Mouse (Mus musculus): ENCODE measurements around the gene B4galnt1. TPM values are rescaled to one million over a fixed set of nuclear protein-coding genes. Genes with fewer than 3 reads are reported as not detected.
A peak's percentile ranks its signal among the peaks of the same experiment; 100 is the strongest.
"Not testable (repeated sequence)": the region's sequence is repeated elsewhere in the genome, so short reads cannot be mapped to it uniquely, and the experiment has no call there.

Gene B4galnt1
- polyA plus RNA-seq, 1 experiment from 2014 or later: 7.8 TPM

DNA sequence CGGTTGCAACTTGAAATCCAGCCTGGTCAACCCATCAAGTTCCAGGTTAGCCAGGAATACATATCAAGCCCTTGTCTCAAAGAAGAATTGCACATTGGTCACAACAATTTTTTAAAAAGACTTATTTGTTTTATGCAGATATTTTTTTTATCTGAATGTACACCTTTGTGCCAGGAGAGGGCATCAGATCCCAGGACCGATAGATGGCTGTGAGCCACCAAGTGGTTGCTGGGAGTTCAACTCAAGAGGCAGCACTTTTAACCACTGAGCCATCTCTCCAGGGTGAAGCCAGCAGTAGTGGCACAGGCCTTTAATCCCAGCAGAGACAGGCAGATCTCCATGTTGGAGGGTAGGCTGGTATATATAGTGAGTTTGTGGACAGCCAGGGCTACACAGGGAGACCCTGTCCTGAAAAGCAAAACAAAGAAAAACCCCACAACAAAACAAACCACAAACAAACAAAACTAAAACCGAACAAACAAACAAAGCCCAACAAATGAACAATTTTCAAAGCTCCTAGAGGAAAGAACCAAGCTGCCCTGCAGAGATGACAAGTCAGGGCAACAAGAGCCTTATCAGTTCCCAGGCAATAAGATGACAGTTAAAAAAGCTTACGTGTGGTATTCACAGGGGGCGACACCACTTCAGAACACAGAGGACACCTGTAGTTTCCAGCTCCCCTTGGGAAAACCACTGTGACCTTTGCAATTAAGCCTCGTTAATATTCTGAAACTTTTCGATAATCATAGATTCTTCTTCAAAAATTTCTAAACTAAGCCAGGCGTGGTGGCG lies 39.6 kb upstream of the B4galnt1 start:
- Histone ChIP-seq H3K9me3 (ENCODE audit: control insufficient read depth, low read length) (no peaks in the 10 kb centered on the region), H3K9ac (ENCODE audit: low read length) (no peak overlapping the region), H3K4me3 (ENCODE audit: low read depth, low read length) (no peak overlapping the region), H3K4me1 (replicated peaks; ENCODE audit: control insufficient read depth, insufficient read depth, low read length) (peaks cover 4% of the 10 kb centered on the region; the same call in 1 of the 2 replicates), H3K27me3 (ENCODE audit: control insufficient read depth, insufficient read depth, low read length) (no peaks in the 10 kb centered on the region), H3K36me3 (ENCODE audit: control insufficient read depth, insufficient read depth, low read length) (no peaks in the 10 kb centered on the region), H3K27ac (ENCODE audit: low read depth, low read length) (no peak overlapping the region), H3K4me2 (ENCODE audit: low read depth, low read length, severe bottlenecking) (no peak overlapping the region)
- ATAC-seq (replicated peaks; ENCODE audit: low FRiP score): no peak
- DNase-seq (ENCODE audit: low spot score): peak; percentile 60
- WGBS: 80% methylated on average over 9 of the region's 9 CpGs

DNA sequence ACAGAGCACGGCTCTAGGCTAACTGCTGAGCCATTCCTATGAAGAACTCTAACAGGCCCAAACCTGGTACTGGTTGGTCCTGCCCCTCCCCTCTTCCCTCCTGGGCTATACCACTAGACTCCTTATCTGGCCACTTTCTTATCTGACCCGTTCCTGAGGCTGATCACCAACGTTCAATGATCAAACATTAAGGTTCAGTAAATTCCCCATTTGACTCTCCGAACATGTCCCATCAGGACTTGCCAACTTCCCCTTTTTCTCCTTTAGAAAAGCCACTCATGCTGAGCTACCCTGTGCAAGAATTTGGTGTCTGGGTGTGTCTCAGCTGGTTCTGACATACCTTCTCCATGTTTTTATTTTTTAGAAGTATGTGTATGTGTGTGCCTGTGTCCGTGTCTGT lies 38.4 kb upstream of the B4galnt1 start:
- ATAC-seq (replicated peaks; ENCODE audit: low FRiP score): no peak
- H3K4me2 ChIP-seq (ENCODE audit: low read depth, low read length, severe bottlenecking): no peak overlapping the region
- WGBS: 87% methylated on average over 5 of the region's 5 CpGs

DNA sequence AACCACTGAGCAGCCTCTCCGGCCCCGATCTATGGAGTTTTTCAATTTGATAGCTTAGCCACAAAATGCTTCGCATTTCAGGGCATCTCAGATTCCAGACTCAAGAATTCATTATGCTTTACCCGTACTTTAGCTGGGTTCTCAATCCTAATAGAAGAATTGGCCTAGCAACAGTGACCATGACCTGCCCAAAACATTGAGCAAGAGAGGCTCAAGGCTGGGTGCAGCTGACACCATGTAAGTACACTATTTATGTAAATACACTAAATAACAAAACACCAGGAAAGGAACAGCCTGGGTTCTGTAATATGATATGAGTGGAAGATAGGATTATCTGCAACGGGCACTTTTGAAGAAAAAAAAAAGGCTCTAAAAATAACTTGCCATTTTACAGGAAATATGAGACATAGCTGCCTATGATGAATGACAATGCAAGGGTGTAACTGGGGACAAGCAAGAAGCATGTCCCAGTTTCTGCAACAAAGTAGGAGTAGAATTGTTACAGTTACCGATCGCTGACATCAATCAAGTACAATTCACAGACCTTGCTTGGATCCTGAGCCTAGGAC lies 37.2 kb upstream of the B4galnt1 start:
- no peak overlapping the region for H3K27ac ChIP-seq (ENCODE audit: low read depth, low read length)
- H3K4me2 ChIP-seq (ENCODE audit: low read depth, low read length, severe bottlenecking): no peak overlapping the region
- no peaks in the 10 kb centered on the region for H3K27me3 ChIP-seq (ENCODE audit: control insufficient read depth, insufficient read depth, low read length)
- H3K36me3 ChIP-seq (ENCODE audit: control insufficient read depth, insufficient read depth, low read length): no peaks in the 10 kb centered on the region
- DNase-seq (ENCODE audit: low spot score): no peak
- no peak overlapping the region for H3K9ac ChIP-seq (ENCODE audit: low read length)
- H3K4me3 ChIP-seq (ENCODE audit: low read depth, low read length): no peak overlapping the region
- H3K4me1 ChIP-seq (replicated peaks; ENCODE audit: control insufficient read depth, insufficient read depth, low read length): peaks cover 3% of the 10 kb centered on the region; the same call in 1 of the 2 replicates
- no peaks in the 10 kb centered on the region for H3K9me3 ChIP-seq (ENCODE audit: control insufficient read depth, low read length)
- ATAC-seq (replicated peaks; ENCODE audit: low FRiP score): no peak
- 87% methylated on average over 7 of the region's 7 CpGs for WGBS

More for the DNA sequence above, 38.4 kb upstream of the B4galnt1 start:
- Histone ChIP-seq H3K9ac (ENCODE audit: low read length) (no peak overlapping the region), H3K27me3 (ENCODE audit: control insufficient read depth, insufficient read depth, low read length) (no peaks in the 10 kb centered on the region), H3K4me1 (replicated peaks; ENCODE audit: control insufficient read depth, insufficient read depth, low read length) (peaks cover 4% of the 10 kb centered on the region; the same call in 1 of the 2 replicates), H3K27ac (ENCODE audit: low read depth, low read length) (no peak overlapping the region), H3K4me3 (ENCODE audit: low read depth, low read length) (no peak overlapping the region), H3K36me3 (ENCODE audit: control insufficient read depth, insufficient read depth, low read length) (no peaks in the 10 kb centered on the region), H3K9me3 (ENCODE audit: control insufficient read depth, low read length) (no peaks in the 10 kb centered on the region)
- DNase-seq (ENCODE audit: low spot score): no peak

DNA sequence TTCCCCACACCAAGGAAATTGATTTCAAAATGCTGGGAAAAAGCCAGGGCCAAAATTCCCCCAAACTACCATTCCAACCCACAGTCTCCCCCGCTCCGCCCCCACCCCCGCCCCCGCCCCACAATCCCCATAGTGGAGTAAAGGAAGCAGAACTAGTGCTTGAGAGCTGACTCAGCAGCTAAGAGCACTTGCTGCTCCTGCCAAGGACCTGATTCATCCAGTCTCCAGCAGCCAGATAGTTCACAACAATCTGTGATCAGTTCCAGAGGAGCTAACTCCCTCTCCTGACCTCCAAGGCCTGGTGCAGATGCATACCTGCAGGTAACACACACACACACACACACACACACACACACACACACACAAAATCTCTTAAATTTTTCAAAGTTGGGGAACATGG lies 35.6 kb upstream of the B4galnt1 start:
- no peak for DNase-seq (ENCODE audit: low spot score)
- 86% methylated on average over 4 of the region's 4 CpGs for WGBS
- H3K27me3 ChIP-seq (ENCODE audit: control insufficient read depth, insufficient read depth, low read length): no peaks in the 10 kb centered on the region
- H3K9ac ChIP-seq (ENCODE audit: low read length): no peak overlapping the region
- no peaks in the 10 kb centered on the region for H3K4me1 ChIP-seq (replicated peaks; ENCODE audit: control insufficient read depth, insufficient read depth, low read length)
- ATAC-seq (replicated peaks; ENCODE audit: low FRiP score): no peak
- H3K36me3 ChIP-seq (ENCODE audit: control insufficient read depth, insufficient read depth, low read length): no peaks in the 10 kb centered on the region
- H3K27ac ChIP-seq (ENCODE audit: low read depth, low read length): no peak overlapping the region
- no peaks in the 10 kb centered on the region for H3K9me3 ChIP-seq (ENCODE audit: control insufficient read depth, low read length)
- no peak overlapping the region for H3K4me3 ChIP-seq (ENCODE audit: low read depth, low read length)
- H3K4me2 ChIP-seq (ENCODE audit: low read depth, low read length, severe bottlenecking): no peak overlapping the region

DNA sequence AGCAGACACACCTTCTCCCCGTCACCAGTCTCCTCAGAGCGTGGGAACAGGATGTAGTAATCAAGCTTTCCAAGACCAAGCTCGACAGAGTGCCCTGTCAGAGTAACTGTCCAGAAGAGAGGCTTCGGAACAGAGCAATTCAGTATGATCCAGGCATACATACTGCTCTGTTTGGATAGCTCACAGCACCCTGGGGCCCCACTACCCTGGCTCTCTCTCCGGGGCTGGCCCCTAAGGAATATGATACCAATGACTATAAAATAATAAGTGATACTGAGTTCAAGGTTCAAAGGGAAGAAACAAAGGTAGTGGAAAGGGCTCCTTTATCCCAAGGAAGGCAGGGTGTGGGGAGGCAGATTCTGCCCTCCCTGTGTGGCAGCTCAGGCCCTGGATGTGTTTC lies 32.6 kb upstream of the B4galnt1 start:
- no peaks in the 10 kb centered on the region for H3K4me1 ChIP-seq (replicated peaks; ENCODE audit: control insufficient read depth, insufficient read depth, low read length)
- H3K4me3 ChIP-seq (ENCODE audit: low read depth, low read length): no peak overlapping the region
- 74% methylated on average over 5 of the region's 5 CpGs for whole genome bisulfite sequencing
- H3K27ac ChIP-seq (ENCODE audit: low read depth, low read length): no peak overlapping the region
- H3K27me3 ChIP-seq (ENCODE audit: control insufficient read depth, insufficient read depth, low read length): no peaks in the 10 kb centered on the region
- no peak overlapping the region for H3K9ac ChIP-seq (ENCODE audit: low read length)
- ATAC-seq (replicated peaks; ENCODE audit: low FRiP score): no peak
- DNase-seq (ENCODE audit: low spot score): no peak
- H3K4me2 ChIP-seq (ENCODE audit: low read depth, low read length, severe bottlenecking): no peak overlapping the region
- no peaks in the 10 kb centered on the region for H3K9me3 ChIP-seq (ENCODE audit: control insufficient read depth, low read length)
- no peaks in the 10 kb centered on the region for H3K36me3 ChIP-seq (ENCODE audit: control insufficient read depth, insufficient read depth, low read length)

DNA sequence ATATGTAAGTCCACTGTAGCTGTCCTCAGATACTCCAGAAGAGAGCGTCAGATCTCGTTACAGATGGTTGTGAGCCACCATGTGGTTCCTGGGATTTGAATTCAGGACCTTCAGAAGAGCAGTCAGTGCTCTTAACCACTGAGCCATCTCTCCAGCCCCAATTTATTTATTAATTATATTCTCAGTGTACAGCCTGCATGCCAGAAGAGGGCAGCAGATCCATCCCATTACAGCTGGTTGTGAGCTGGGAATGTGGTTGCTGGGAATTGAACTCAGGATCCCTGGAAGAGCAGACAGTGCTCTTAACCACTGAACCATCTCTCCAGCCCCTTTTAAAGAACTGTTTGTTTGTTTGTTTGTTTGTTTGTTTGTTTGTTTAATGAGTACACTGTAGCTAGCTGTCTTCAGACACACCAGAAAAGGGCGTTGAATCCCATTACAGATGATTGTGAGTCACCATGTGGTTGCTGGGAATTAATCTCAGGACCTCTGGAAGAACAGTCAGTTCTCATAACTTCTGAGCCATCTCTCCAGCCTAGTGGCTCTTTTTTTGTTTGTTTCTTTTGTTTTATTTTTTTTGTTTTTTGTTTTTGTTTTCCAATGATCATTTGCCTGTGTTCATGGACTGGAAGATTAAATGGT lies 30.5 kb upstream of the B4galnt1 start:
- H3K9me3 ChIP-seq (ENCODE audit: control insufficient read depth, low read length); H3K9ac ChIP-seq (ENCODE audit: low read length); H3K27me3 ChIP-seq (ENCODE audit: control insufficient read depth, insufficient read depth, low read length); H3K27ac ChIP-seq (ENCODE audit: low read depth, low read length); ATAC-seq (replicated peaks; ENCODE audit: low FRiP score); H3K4me2 ChIP-seq (ENCODE audit: low read depth, low read length, severe bottlenecking); H3K4me1 ChIP-seq (replicated peaks; ENCODE audit: control insufficient read depth, insufficient read depth, low read length); DNase-seq (ENCODE audit: low spot score); H3K4me3 ChIP-seq (ENCODE audit: low read depth, low read length); H3K36me3 ChIP-seq (ENCODE audit: control insufficient read depth, insufficient read depth, low read length): not testable (repeated sequence)
- 83% methylated on average over 3 of the region's 3 CpGs for WGBS

DNA sequence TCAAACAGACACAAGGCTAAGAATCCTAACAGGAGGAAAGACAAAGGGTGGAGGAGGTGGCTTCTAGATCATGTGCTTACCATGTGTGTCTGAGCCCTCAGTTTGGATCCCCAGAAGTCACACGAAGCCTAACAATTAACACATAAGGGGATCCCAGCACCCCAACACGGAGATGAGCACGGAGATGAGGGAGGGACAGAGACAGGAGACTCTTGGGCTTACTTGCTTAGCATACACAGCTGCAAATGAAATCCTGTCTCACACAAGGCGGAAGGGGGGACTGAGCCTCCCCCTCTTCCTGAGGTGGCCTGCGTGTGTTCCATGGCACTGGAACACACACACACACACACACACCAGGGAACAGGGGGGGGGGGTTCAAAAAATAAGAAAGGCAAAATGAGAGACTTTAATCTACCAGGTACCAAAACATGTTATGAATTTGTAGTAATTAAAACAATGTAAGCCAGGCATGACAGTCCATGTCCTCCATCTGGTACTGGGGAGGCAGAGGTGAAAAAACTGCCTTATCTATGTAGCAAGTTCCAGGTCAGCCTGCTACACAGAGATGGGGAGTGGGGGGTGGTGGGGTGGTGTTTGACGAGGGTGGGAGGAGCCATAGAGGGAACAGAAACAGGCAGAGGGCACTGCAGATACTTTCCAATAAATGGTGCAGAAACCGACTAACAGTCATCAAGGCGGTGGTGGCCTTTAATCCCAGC lies 29.7 kb upstream of the B4galnt1 start:
- DNase-seq (ENCODE audit: low spot score) (no peak), ATAC-seq (replicated peaks; ENCODE audit: low FRiP score) (no peak)
- Histone ChIP-seq H3K9ac (ENCODE audit: low read length) (no peak overlapping the region; the same call in 1 of the 2 replicates), H3K4me2 (ENCODE audit: low read depth, low read length, severe bottlenecking) (no peak overlapping the region), H3K27me3 (ENCODE audit: control insufficient read depth, insufficient read depth, low read length) (no peaks in the 10 kb centered on the region), H3K36me3 (ENCODE audit: control insufficient read depth, insufficient read depth, low read length) (no peaks in the 10 kb centered on the region), H3K27ac (ENCODE audit: low read depth, low read length) (no peak overlapping the region), H3K4me3 (ENCODE audit: low read depth, low read length) (no peak overlapping the region), H3K9me3 (ENCODE audit: control insufficient read depth, low read length) (no peaks in the 10 kb centered on the region), H3K4me1 (replicated peaks; ENCODE audit: control insufficient read depth, insufficient read depth, low read length) (no peaks in the 10 kb centered on the region)
- 64% methylated on average over 8 of the region's 8 CpGs for WGBS

DNA sequence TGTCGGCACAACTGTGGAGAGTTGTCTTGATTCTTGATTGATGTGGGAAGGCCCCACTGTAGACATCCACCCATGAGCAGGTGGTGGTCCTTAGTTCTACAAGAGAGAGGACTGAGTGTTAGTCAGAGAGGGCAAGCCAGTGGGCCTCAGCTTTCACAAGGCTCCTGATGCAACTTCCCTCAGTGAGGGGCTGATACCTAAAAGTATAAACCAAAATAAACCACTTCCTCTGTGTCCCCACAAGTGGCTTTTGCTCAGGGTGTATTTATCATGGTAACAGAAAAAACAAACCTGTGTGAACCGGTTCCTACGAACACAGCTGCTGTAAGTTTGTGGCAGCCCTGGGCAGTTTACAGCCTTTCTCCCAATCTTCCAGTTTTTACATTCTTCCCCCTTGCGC lies 28.5 kb upstream of the B4galnt1 start:
- 93% methylated on average over 4 of the region's 4 CpGs for WGBS

More for the DNA sequence above, 28.5 kb upstream of the B4galnt1 start:
- no peaks in the 10 kb centered on the region for H3K4me1 ChIP-seq (replicated peaks; ENCODE audit: control insufficient read depth, insufficient read depth, low read length)
- no peak overlapping the region for H3K9ac ChIP-seq (ENCODE audit: low read length)
- no peak overlapping the region for H3K4me3 ChIP-seq (ENCODE audit: low read depth, low read length)
- DNase-seq (ENCODE audit: low spot score) (no peak), ATAC-seq (replicated peaks; ENCODE audit: low FRiP score) (no peak)
- no peak overlapping the region for H3K4me2 ChIP-seq (ENCODE audit: low read depth, low read length, severe bottlenecking)
- no peak overlapping the region for H3K27ac ChIP-seq (ENCODE audit: low read depth, low read length)
- H3K36me3 ChIP-seq (ENCODE audit: control insufficient read depth, insufficient read depth, low read length): no peaks in the 10 kb centered on the region
- H3K27me3 ChIP-seq (ENCODE audit: control insufficient read depth, insufficient read depth, low read length): no peaks in the 10 kb centered on the region
- no peaks in the 10 kb centered on the region for H3K9me3 ChIP-seq (ENCODE audit: control insufficient read depth, low read length)

Data from forebrain, embryonic 11.5 days (tissue).